10 mouse cellular contexts compared by ENCODE assay signal in genomic region chr5:140206726-140207703, GRCm38 (mm10).
DNase-seq lines count a peak whose midpoint lies in the region; ATAC-seq lines count a peak whose summit lies in the region.
"Had no signal": no experiment of that assay in that cellular context is flagged by ENCODE, and none has a peak within 500 bp of the region (broad histone marks: within the 10 kb centered on the region; RNA-seq: fewer than 3 reads in every experiment).

No protein-coding gene starts in this region.

- no peak overlapping the region for H3K4me2 ChIP-seq in heart, embryonic 13.5 days
- no peak overlapping the region for H3K4me2 ChIP-seq in liver, embryonic 13.5 days
- no peak overlapping the region for H3K4me2 ChIP-seq in stomach, embryonic 16.5 days (ENCODE audit: low read depth, low read length)
- no peak overlapping the region for H3K4me2 ChIP-seq in neural tube, embryonic 15.5 days
- H3K4me2 ChIP-seq: liver, embryonic 15.5 days had no signal

- no peak overlapping the region for H3K9ac ChIP-seq in heart, embryonic 13.5 days
- H3K9ac ChIP-seq in liver, embryonic 13.5 days, result no peak overlapping the region
- no peak overlapping the region for H3K9ac ChIP-seq in stomach, embryonic 16.5 days (ENCODE audit: low read length)
- no peak overlapping the region for H3K9ac ChIP-seq in neural tube, embryonic 15.5 days (replicated peaks)
- H3K9ac ChIP-seq: liver, embryonic 15.5 days had no signal

- 78% methylated on average over 19 of the region's 19 CpGs for WGBS in heart, embryonic 13.5 days
- WGBS in liver, embryonic 13.5 days (ENCODE audit: insufficient replicate concordance), result 70% methylated on average over 19 of the region's 19 CpGs
- 74% methylated on average over 19 of the region's 19 CpGs for WGBS in stomach, embryonic 16.5 days
- 80% methylated on average over 19 of the region's 19 CpGs for WGBS in neural tube, embryonic 15.5 days

- H3K9me3 ChIP-seq in heart, embryonic 13.5 days, result no peaks in the 10 kb centered on the region
- no peaks in the 10 kb centered on the region for H3K9me3 ChIP-seq in liver, embryonic 13.5 days (replicated peaks)
- no peaks in the 10 kb centered on the region for H3K9me3 ChIP-seq in stomach, embryonic 16.5 days (replicated peaks; ENCODE audit: control insufficient read depth, low read length)
- H3K9me3 ChIP-seq in neural tube, embryonic 15.5 days (replicated peaks), result no peaks in the 10 kb centered on the region
- H3K9me3 ChIP-seq: liver, embryonic 15.5 days had no signal

- H3K27me3 ChIP-seq in heart, embryonic 13.5 days (replicated peaks), result peaks cover 7% of the 10 kb centered on the region; the same call in 1 of the 2 replicates
- no peaks in the 10 kb centered on the region for H3K27me3 ChIP-seq in liver, embryonic 13.5 days
- H3K27me3 ChIP-seq in stomach, embryonic 16.5 days (ENCODE audit: control insufficient read depth, insufficient read depth, low read length), result no peaks in the 10 kb centered on the region
- H3K27me3 ChIP-seq in neural tube, embryonic 15.5 days (replicated peaks), result no peaks in the 10 kb centered on the region
- H3K27me3 ChIP-seq: liver, embryonic 15.5 days; Patski had no signal

- peak overlapping the region; percentile 62 for H3K27ac ChIP-seq in heart, embryonic 13.5 days (replicated peaks)
- H3K27ac ChIP-seq in liver, embryonic 13.5 days, result peak overlapping the region; percentile 41
- no peak overlapping the region; the same call in 1 of the 2 replicates for H3K27ac ChIP-seq in stomach, embryonic 16.5 days (ENCODE audit: low read length)
- H3K27ac ChIP-seq in neural tube, embryonic 15.5 days (replicated peaks), result no peak overlapping the region
- H3K27ac ChIP-seq: liver, embryonic 15.5 days had no signal

- DNase-seq in thymus, postnatal 14 days, result peak; percentile 37
- no peak for DNase-seq in thymus, postnatal 0 days (ENCODE audit: low spot score)
- DNase-seq in liver, embryonic 13.5 days, result no peak
- DNase-seq in layer of hippocampus, adult 9-11 months, result no peak
- no peak for DNase-seq in B cell, adult 2 months

- H3K36me3 ChIP-seq in heart, embryonic 13.5 days, result no peaks in the 10 kb centered on the region
- peaks cover 11% of the 10 kb centered on the region; the same call in 1 of the 2 replicates for H3K36me3 ChIP-seq in liver, embryonic 13.5 days
- H3K36me3 ChIP-seq in stomach, embryonic 16.5 days (ENCODE audit: control insufficient read depth, insufficient read depth, low read length), result no peaks in the 10 kb centered on the region
- H3K36me3 ChIP-seq in neural tube, embryonic 15.5 days, result no peaks in the 10 kb centered on the region
- H3K36me3 ChIP-seq: liver, embryonic 15.5 days had no signal

- peak; percentile 44; the same call in 1 of the 2 replicates for ATAC-seq in heart, embryonic 13.5 days (ENCODE audit: extremely low read depth, insufficient number of reproducible peaks, low FRiP score, low TSS enrichment)
- ATAC-seq in liver, embryonic 13.5 days (ENCODE audit: low read depth), result no peak
- ATAC-seq in stomach, embryonic 16.5 days (ENCODE audit: insufficient read depth, low FRiP score), result peak; percentile 12; the same call in 1 of the 2 replicates
- no peak for ATAC-seq in neural tube, embryonic 15.5 days (ENCODE audit: low FRiP score)
- ATAC-seq: Patski had no signal

- no peak overlapping the region for H3K4me3 ChIP-seq in heart, embryonic 13.5 days
- no peak overlapping the region for H3K4me3 ChIP-seq in liver, embryonic 13.5 days (replicated peaks)
- no peak overlapping the region for H3K4me3 ChIP-seq in stomach, embryonic 16.5 days (replicated peaks; ENCODE audit: low read length)
- H3K4me3 ChIP-seq in neural tube, embryonic 15.5 days (replicated peaks), result no peak overlapping the region
- H3K4me3 ChIP-seq: liver, embryonic 15.5 days had no signal

- H3K4me1 ChIP-seq in heart, embryonic 13.5 days, result peaks cover 33% of the 10 kb centered on the region
- H3K4me1 ChIP-seq in liver, embryonic 13.5 days (replicated peaks), result peaks cover 63% of the 10 kb centered on the region
- H3K4me1 ChIP-seq in stomach, embryonic 16.5 days (ENCODE audit: control insufficient read depth, insufficient read depth, low read length), result peaks cover 15% of the 10 kb centered on the region; the same call in 1 of the 2 replicates
- peaks cover 12% of the 10 kb centered on the region for H3K4me1 ChIP-seq in neural tube, embryonic 15.5 days

Comparison
In these comparisons a context has a peak if more than half of its experiments do, and no peak if none do; other contexts are left out.
1. ATAC-seq: peak in heart, embryonic 13.5 days (single experiment) and stomach, embryonic 16.5 days (single experiment); none in liver, embryonic 13.5 days (single experiment) and neural tube, embryonic 15.5 days (single experiment).
2. H3K27ac ChIP-seq: peak in heart, embryonic 13.5 days (single experiment) and liver, embryonic 13.5 days (single experiment); none in stomach, embryonic 16.5 days (single experiment) and neural tube, embryonic 15.5 days (single experiment).